Mouse (Mus musculus): ENCODE data around the gene Stn1. TPM values are rescaled to one million over a fixed set of nuclear protein-coding genes. Genes with fewer than 3 reads are reported as not detected.

Gene Stn1
- total RNA-seq (2014; rRNA removed; ENCODE audit: low replicate concordance), result 26.1 and 71.6 TPM in 2 replicates
- polyA plus RNA-seq (2015; fragmentation: Nextera tagmentation; extraction: Ambion mirVana), result 20.1 and 21.6 TPM in 2 replicates

GRCm38 (mm10) chr19:47537300-47537792, at the start of gene Stn1:
Stn1 (minus strand) TSS chr19:47537507.
- peak within 1 kb of the TSS; percentile 55 for H3K4me3 ChIP-seq (ENCODE audit: low read depth, low read length)
- TF ChIP-seq EP300 (IDR thresholded peaks at IDR 0.05; ENCODE audit: low read depth) (no peak), CTCF (IDR thresholded peaks at IDR 0.05; ENCODE audit: low read depth) (no peak)
- 4% methylated on average over 10 of the region's 10 CpGs for WGBS
- H3K36me3 ChIP-seq (replicated peaks; ENCODE audit: control insufficient read depth, insufficient read depth, low read length), result peaks cover 5% of the 10 kb centered on the region; the same call in 1 of the 2 replicates
- peak within 1 kb of the TSS; percentile 99 for H3K27ac ChIP-seq (ENCODE audit: low read depth)
- peaks cover 34% of the 10 kb centered on the region for H3K4me1 ChIP-seq (ENCODE audit: control insufficient read depth, insufficient read depth)
- DNase-seq (ENCODE audit: low spot score), result no peak
- peak within 1 kb of the TSS; percentile 68 for H3K9ac ChIP-seq (replicated peaks; ENCODE audit: low read depth, low read length)
- ATAC-seq (ENCODE audit: insufficient read depth, low read depth), result peak; percentile 22
- H3K4me2 ChIP-seq (ENCODE audit: low read depth, low read length), result peak within 1 kb of the TSS; percentile 78
- H3K9me3 ChIP-seq (replicated peaks; ENCODE audit: control insufficient read depth, low read length), result no peaks in the 10 kb centered on the region
- no peaks in the 10 kb centered on the region for H3K27me3 ChIP-seq (ENCODE audit: control insufficient read depth, insufficient read depth, low read length)

DNA sequence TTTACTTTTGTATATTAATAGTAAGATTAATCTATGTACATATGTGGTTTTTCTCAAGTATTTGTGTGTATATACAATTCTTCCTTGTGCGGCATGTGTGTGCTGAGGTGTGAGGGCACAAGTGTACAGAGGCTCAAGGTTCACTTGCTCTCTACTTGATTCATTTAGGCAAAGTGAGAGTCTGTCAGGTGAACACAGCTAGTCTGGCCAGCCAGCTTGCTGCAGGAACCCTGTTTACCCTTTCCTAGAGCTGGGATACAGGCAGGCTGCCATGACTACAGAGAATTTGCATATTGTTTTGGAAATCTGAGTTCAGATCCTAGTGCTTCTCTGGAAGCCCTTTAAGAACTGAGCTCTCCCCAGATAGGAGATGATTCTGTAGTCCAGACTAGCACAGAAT, 49.7 kb upstream of the Stn1 start:
- Histone ChIP-seq H3K36me3 (replicated peaks; ENCODE audit: control insufficient read depth, insufficient read depth, low read length) (no peaks in the 10 kb centered on the region), H3K4me2 (ENCODE audit: low read depth, low read length) (no peak overlapping the region), H3K27ac (ENCODE audit: low read depth) (no peak overlapping the region), H3K4me3 (ENCODE audit: low read depth, low read length) (no peak overlapping the region), H3K4me1 (ENCODE audit: control insufficient read depth, insufficient read depth) (peaks cover 33% of the 10 kb centered on the region), H3K9me3 (replicated peaks; ENCODE audit: control insufficient read depth, low read length) (no peaks in the 10 kb centered on the region), H3K27me3 (ENCODE audit: control insufficient read depth, insufficient read depth, low read length) (no peaks in the 10 kb centered on the region), H3K9ac (replicated peaks; ENCODE audit: low read depth, low read length) (no peak overlapping the region)
- no peak for ATAC-seq (ENCODE audit: insufficient read depth, low read depth)
- DNase-seq (ENCODE audit: low spot score), result no peak
- TF ChIP-seq CTCF (IDR thresholded peaks at IDR 0.05; ENCODE audit: low read depth) (no peak), EP300 (IDR thresholded peaks at IDR 0.05; ENCODE audit: low read depth) (no peak)
- 85% methylated on average over 1 of the region's 1 CpGs for WGBS

- 93% methylated on average over 1 of the region's 1 CpGs for WGBS
- Histone ChIP-seq H3K4me1 (ENCODE audit: control insufficient read depth, insufficient read depth) (peaks cover 33% of the 10 kb centered on the region), H3K9ac (replicated peaks; ENCODE audit: low read depth, low read length) (no peak overlapping the region), H3K4me3 (ENCODE audit: low read depth, low read length) (no peak overlapping the region), H3K9me3 (replicated peaks; ENCODE audit: control insufficient read depth, low read length) (no peaks in the 10 kb centered on the region), H3K27ac (ENCODE audit: low read depth) (no peak overlapping the region), H3K36me3 (replicated peaks; ENCODE audit: control insufficient read depth, insufficient read depth, low read length) (no peaks in the 10 kb centered on the region), H3K27me3 (ENCODE audit: control insufficient read depth, insufficient read depth, low read length) (no peaks in the 10 kb centered on the region), H3K4me2 (ENCODE audit: low read depth, low read length) (0 out of 2 replicates have a peak overlapping the region, but pooled peaks have one; percentile 5)
- no peak for TF ChIP-seq EP300 (IDR thresholded peaks at IDR 0.05; ENCODE audit: low read depth)
- no peak for TF ChIP-seq CTCF (IDR thresholded peaks at IDR 0.05; ENCODE audit: low read depth)
- ATAC-seq (ENCODE audit: insufficient read depth, low read depth) (no peak), DNase-seq (ENCODE audit: low spot score) (no peak)
Measured at GRCm38 (mm10) chr19:47585772-47586171, 48.5 kb upstream of the Stn1 start.

DNA sequence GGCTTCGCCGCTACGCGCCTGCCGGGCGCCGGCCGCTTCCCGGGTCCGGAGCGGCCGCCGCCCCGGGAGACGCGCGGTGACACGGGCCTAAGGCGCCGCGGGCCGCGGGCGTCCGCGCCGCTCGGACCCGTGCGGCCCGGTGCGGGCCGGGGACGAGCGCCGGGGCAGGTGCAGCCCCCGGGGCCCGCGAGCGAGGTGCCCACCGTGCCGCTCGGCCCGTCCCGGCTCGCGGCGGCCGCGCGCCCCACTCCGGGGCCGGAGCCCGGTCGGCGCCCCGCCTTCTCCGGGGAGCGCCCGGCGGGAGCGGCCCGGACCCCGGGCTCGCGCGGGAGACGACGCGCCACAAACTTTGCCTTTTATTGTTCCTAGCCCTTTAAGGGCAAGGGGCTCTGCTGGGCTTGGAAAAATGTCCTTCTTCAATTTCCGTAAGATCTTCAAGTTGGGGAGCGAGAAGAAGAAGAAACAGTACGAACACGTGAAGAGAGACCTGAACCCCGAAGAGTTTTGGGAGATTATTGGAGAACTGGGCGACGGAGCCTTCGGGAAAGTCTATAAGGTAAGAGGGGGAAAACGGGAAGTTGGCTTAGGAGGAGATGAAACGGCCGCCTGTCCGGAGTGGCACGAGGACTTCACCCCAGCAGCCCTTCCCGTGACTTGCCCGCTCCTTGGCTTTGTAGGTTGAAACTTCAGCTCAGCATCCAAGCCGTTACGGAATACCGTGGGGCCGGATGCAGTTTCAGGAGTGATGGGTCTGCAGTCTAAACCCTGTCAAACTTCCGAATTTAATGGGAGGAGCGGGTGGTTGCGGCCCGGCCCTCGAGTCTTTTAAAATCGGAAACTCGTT, 42.7 kb upstream of the Stn1 start:
- H3K36me3 ChIP-seq (replicated peaks; ENCODE audit: control insufficient read depth, insufficient read depth, low read length), result no peaks in the 10 kb centered on the region
- H3K4me1 ChIP-seq (ENCODE audit: control insufficient read depth, insufficient read depth), result peaks cover 24% of the 10 kb centered on the region
- TF ChIP-seq CTCF (IDR thresholded peaks at IDR 0.05; ENCODE audit: low read depth) (no peak), EP300 (IDR thresholded peaks at IDR 0.05; ENCODE audit: low read depth) (no peak)
- under 1% methylated on average over 85 of the region's 96 CpGs for WGBS
- H3K4me2 ChIP-seq (ENCODE audit: low read depth, low read length), result peak overlapping the region; percentile 71
- ATAC-seq (ENCODE audit: insufficient read depth, low read depth), result peak; percentile 62
- peak; percentile 40 for DNase-seq (ENCODE audit: low spot score)
- H3K4me3 ChIP-seq (ENCODE audit: low read depth, low read length), result peak overlapping the region; percentile 80
- H3K27ac ChIP-seq (ENCODE audit: low read depth), result peak overlapping the region; percentile 99
- H3K9ac ChIP-seq (replicated peaks; ENCODE audit: low read depth, low read length), result peak overlapping the region; percentile 100
- no peaks in the 10 kb centered on the region for H3K27me3 ChIP-seq (ENCODE audit: control insufficient read depth, insufficient read depth, low read length)
- no peaks in the 10 kb centered on the region for H3K9me3 ChIP-seq (replicated peaks; ENCODE audit: control insufficient read depth, low read length)

GRCm38 (mm10) chr19:47579225-47579787, 42.0 kb upstream of the Stn1 start, which contains the start of gene Slk:
Slk (plus strand) TSS chr19:47579678.
- TF ChIP-seq CTCF (IDR thresholded peaks at IDR 0.05; ENCODE audit: low read depth) (no peak), EP300 (IDR thresholded peaks at IDR 0.05; ENCODE audit: low read depth) (peak; percentile 35; the same call in 1 of the 2 replicates)

More at GRCm38 (mm10) chr19:47579225-47579787, 42.0 kb upstream of the Stn1 start, which contains the start of gene Slk:
- under 1% methylated on average over 79 of the region's 83 CpGs for WGBS
- Histone ChIP-seq H3K27me3 (ENCODE audit: control insufficient read depth, insufficient read depth, low read length) (no peaks in the 10 kb centered on the region), H3K27ac (ENCODE audit: low read depth) (peak within 1 kb of the TSS; percentile 99), H3K9me3 (replicated peaks; ENCODE audit: control insufficient read depth, low read length) (no peaks in the 10 kb centered on the region), H3K9ac (replicated peaks; ENCODE audit: low read depth, low read length) (peak within 1 kb of the TSS; percentile 100), H3K4me1 (ENCODE audit: control insufficient read depth, insufficient read depth) (peaks cover 18% of the 10 kb centered on the region), H3K4me3 (ENCODE audit: low read depth, low read length) (peak within 1 kb of the TSS; percentile 80), H3K36me3 (replicated peaks; ENCODE audit: control insufficient read depth, insufficient read depth, low read length) (no peaks in the 10 kb centered on the region), H3K4me2 (ENCODE audit: low read depth, low read length) (peak within 1 kb of the TSS; percentile 71)
- peak; percentile 88 for ATAC-seq (ENCODE audit: insufficient read depth, low read depth)
- peak; percentile 82 for DNase-seq (ENCODE audit: low spot score)
